Mouse (Mus musculus) heart, embryonic 12.5 days (tissue): ENCODE results near the gene Fndc3b. TPM values are rescaled to one million over a fixed set of nuclear protein-coding genes. Genes with fewer than 3 reads are reported as not detected.
A peak's percentile ranks its signal among the peaks of the same experiment; 100 is the strongest.

Source experiments
- ATAC-seq: fragments of 200-750 bp; cut with Nextera tagmentation; 2 replicates; pipeline ENCODE4 v1.8.0; 2017; ENCODE audit warnings: moderate TSS enrichment, moderate library complexity; ENCODE audit not compliant: insufficient number of reproducible peaks, low FRiP score
- H3K27ac ChIP-seq: fragments of 300-500 bp; sonication (generic); 2 replicates; pipeline ENCODE4 v1.5.1; 2016; ENCODE audit warnings: mild to moderate bottlenecking, moderate library complexity; ENCODE audit not compliant: poor library complexity, severe bottlenecking
- H3K27me3 ChIP-seq: fragments of 300-500 bp; sonication (generic); replicated peaks from 2 replicates; pipeline ENCODE4 v1.6.1; 2016; ENCODE audit warnings: mild to moderate bottlenecking, moderate library complexity
- H3K36me3 ChIP-seq: fragments of 300-500 bp; sonication (generic); 2 replicates; pipeline ENCODE4 v1.6.1; 2016; ENCODE audit warnings: mild to moderate bottlenecking, moderate library complexity
- H3K4me1 ChIP-seq: fragments of 300-500 bp; sonication (generic); replicated peaks from 2 replicates; pipeline ENCODE4 v1.6.1; 2016; ENCODE audit warnings: mild to moderate bottlenecking
- H3K4me2 ChIP-seq: fragments of 300-500 bp; sonication (generic); 2 replicates; pipeline ENCODE4 v1.6.1; 2016; ENCODE audit warnings: mild to moderate bottlenecking, moderate library complexity
- H3K4me3 ChIP-seq: fragments of 300-500 bp; sonication (generic); 2 replicates; pipeline ENCODE4 v1.5.1; 2016; ENCODE audit warnings: mild to moderate bottlenecking
- H3K9ac ChIP-seq: fragments of 300-500 bp; sonication (generic); 2 replicates; pipeline ENCODE4 v1.6.1; 2016; ENCODE audit warnings: mild to moderate bottlenecking, moderate library complexity
- H3K9me3 ChIP-seq: fragments of 300-500 bp; sonication (generic); replicated peaks from 2 replicates; pipeline ENCODE4 v1.6.1; 2016; ENCODE audit warnings: mild to moderate bottlenecking, moderate library complexity
- WGBS: fragments of 180-500 bp; shearing (Covaris S2); methylation state at CpG from one replicate; pipeline ENCODE4 v1.1.7; 2016; 5-methylcytosine and 5-hydroxymethylcytosine counted together
- polyA plus RNA-seq: library from polyadenylated mRNA; unstranded; fragments of >200 nt; fragmentation: Nextera tagmentation; extraction: Ambion mirVana; gene quantifications from 2 replicates; pipeline ENCODE4 v1.2.1, GENCODE M21; 2016

Gene Fndc3b
- polyA plus RNA-seq, 1 experiment from 2014 or later = 36.8 TPM

DNA sequence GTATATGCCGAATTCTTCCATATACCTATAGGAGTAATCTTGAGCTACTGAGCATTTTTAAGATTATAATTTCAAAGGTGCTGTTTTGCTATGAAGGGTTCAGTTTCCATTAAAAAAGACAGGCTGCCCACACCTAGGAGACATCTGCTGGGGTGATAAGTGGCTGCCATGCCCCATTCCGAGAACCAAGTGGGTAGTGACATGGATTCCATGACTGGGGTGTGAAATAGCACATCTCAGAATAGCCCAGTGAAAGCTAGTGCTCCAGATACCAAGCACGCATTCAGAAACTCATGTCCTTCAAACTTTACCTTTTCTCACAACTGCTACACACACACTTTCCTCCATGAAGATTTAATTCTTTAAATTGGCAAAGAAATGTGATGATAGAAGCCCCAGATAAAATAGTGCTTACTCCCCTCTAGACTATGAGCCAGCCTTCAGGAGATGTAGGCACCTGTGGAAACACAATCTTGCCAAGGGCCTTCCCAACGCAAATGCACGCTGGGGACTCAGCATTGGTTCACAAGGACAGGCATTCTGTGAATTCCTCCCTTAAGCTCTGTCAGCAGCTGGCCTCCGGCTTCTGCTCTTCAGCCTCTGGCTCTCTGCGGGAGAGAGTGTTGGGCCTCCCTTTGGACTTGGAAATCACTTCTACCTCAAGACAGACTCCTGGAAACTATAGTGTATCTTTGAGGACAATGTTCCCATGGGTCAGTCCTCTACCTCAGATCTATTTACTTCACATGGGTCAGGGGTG, 207.6 kb downstream of the Fndc3b start:
- no peaks in the 10 kb centered on the region for H3K27me3 ChIP-seq
- peaks cover 35% of the 10 kb centered on the region for H3K4me1 ChIP-seq
- H3K9me3 ChIP-seq = no peaks in the 10 kb centered on the region
- H3K9ac ChIP-seq = no peak overlapping the region
- peaks cover 64% of the 10 kb centered on the region for H3K36me3 ChIP-seq
- H3K27ac ChIP-seq = peak overlapping the region; percentile 83
- H3K4me2 ChIP-seq = no peak overlapping the region
- ATAC-seq = no peak
- WGBS = 46% methylated on average over 7 of the region's 7 CpGs
- H3K4me3 ChIP-seq = no peak overlapping the region

GRCm38 (mm10) chr3:27495296-27496073, 215.6 kb downstream of the Fndc3b start:
- H3K27me3 ChIP-seq = no peaks in the 10 kb centered on the region
- H3K27ac ChIP-seq = no peak overlapping the region
- WGBS = 84% methylated on average over 14 of the region's 14 CpGs
- peaks cover 19% of the 10 kb centered on the region for H3K4me1 ChIP-seq
- peaks cover 74% of the 10 kb centered on the region for H3K36me3 ChIP-seq
- no peak overlapping the region for H3K4me2 ChIP-seq
- no peaks in the 10 kb centered on the region for H3K9me3 ChIP-seq
- H3K4me3 ChIP-seq = no peak overlapping the region
- no peak for ATAC-seq
- H3K9ac ChIP-seq = no peak overlapping the region

DNA sequence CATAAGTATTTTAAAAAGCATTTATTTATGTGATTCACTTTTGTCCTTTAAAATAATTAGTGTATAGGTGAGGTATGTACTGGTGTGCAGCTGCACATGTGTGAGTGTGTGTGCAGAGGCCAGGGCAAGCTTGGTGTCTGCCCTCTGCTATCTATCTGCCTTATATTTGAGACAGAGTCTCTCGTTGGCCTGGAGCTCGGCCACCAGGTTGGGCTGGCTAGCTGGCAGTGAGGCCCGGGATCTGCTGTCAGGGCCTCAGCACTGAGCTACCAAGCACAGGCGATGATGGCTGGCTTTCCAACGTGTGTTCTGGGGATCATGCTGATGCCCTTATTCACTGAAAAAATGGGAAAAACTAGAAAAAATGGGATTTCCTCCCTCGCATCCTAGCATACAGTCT, 216.4 kb downstream of the Fndc3b start:
- Histone ChIP-seq H3K4me2 (no peak overlapping the region), H3K27ac (no peak overlapping the region), H3K4me1 (peaks cover 26% of the 10 kb centered on the region), H3K9me3 (no peaks in the 10 kb centered on the region), H3K4me3 (no peak overlapping the region), H3K36me3 (peaks cover 72% of the 10 kb centered on the region), H3K9ac (no peak overlapping the region), H3K27me3 (no peaks in the 10 kb centered on the region)
- no peak for ATAC-seq
- 65% methylated on average over 6 of the region's 6 CpGs for WGBS

DNA sequence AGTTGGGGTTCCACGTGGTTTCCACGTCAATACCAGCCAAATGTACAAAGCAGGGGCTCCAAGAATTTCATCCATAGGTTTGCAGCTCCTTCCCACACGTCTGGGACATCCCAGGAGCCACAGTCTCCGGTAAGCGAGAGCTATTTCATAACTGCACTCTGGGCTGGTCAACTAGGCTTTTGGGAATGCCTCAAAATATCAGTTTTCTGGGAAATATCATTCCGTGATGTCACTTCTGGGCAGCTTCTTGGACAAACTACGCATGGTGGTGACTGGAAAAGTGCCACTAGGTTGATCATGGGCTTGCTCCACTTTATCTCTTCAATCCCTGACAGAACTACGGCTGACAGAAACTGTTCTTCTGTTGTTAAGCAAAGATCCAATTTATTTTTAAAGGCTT, 217.0 kb downstream of the Fndc3b start:
- no peak overlapping the region for H3K4me3 ChIP-seq
- no peaks in the 10 kb centered on the region for H3K9me3 ChIP-seq
- WGBS = 88% methylated on average over 8 of the region's 8 CpGs
- no peak overlapping the region for H3K27ac ChIP-seq
- no peak for ATAC-seq
- peaks cover 74% of the 10 kb centered on the region for H3K36me3 ChIP-seq
- no peak overlapping the region for H3K4me2 ChIP-seq
- H3K9ac ChIP-seq = no peak overlapping the region
- peaks cover 33% of the 10 kb centered on the region for H3K4me1 ChIP-seq
- H3K27me3 ChIP-seq = no peaks in the 10 kb centered on the region

- Histone ChIP-seq H3K9me3 (no peaks in the 10 kb centered on the region), H3K27ac (peak overlapping the region; percentile 63), H3K36me3 (peaks cover 74% of the 10 kb centered on the region), H3K4me3 (no peak overlapping the region), H3K9ac (no peak overlapping the region), H3K4me2 (no peak overlapping the region), H3K27me3 (no peaks in the 10 kb centered on the region), H3K4me1 (peaks cover 50% of the 10 kb centered on the region)
- ATAC-seq = no peak
- WGBS = 66% methylated on average over 6 of the region's 6 CpGs
Observed at GRCm38 (mm10) chr3:27491821-27492220, 219.3 kb downstream of the Fndc3b start.

- no peaks in the 10 kb centered on the region for H3K27me3 ChIP-seq
- no peak overlapping the region for H3K9ac ChIP-seq
- no peaks in the 10 kb centered on the region for H3K9me3 ChIP-seq
- peak; percentile 41 for ATAC-seq
- peaks cover 74% of the 10 kb centered on the region for H3K36me3 ChIP-seq
- no peak overlapping the region; the same call in 1 of the 2 replicates for H3K4me2 ChIP-seq
- peaks cover 50% of the 10 kb centered on the region for H3K4me1 ChIP-seq
- H3K4me3 ChIP-seq = no peak overlapping the region
- 62% methylated on average over 8 of the region's 8 CpGs for WGBS
- peak overlapping the region; percentile 63 for H3K27ac ChIP-seq
Observed at GRCm38 (mm10) chr3:27491367-27491766, 219.7 kb downstream of the Fndc3b start.

DNA sequence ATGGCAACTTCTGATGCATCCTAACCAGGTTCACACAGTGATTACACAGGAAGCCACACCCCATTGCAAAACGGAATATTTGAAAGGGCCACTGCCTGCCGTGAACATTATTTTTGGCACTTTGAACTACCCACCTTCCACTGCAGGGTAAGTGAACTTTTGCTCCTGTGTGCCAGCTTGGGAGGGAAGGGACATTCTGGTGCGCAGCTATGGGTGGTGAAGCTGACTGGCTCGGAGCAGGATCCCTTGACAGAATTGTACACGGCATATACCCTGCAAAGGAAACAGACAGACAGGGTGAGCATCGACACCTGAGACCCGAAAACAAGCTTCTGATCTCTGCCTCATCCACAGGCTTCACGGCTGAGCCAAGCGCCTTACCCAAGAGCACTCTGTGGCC, 220.2 kb downstream of the Fndc3b start:
- Histone ChIP-seq H3K9ac (no peak overlapping the region), H3K36me3 (peaks cover 72% of the 10 kb centered on the region), H3K4me3 (no peak overlapping the region), H3K4me2 (no peak overlapping the region; the same call in 1 of the 2 replicates), H3K4me1 (peaks cover 50% of the 10 kb centered on the region), H3K9me3 (no peaks in the 10 kb centered on the region), H3K27me3 (no peaks in the 10 kb centered on the region), H3K27ac (peak overlapping the region; percentile 63)
- no peak for ATAC-seq
- 67% methylated on average over 9 of the region's 9 CpGs for WGBS

- no peak for ATAC-seq
- Histone ChIP-seq H3K36me3 (peaks cover 75% of the 10 kb centered on the region), H3K27ac (peak overlapping the region; percentile 56; the same call in 1 of the 2 replicates), H3K4me2 (no peak overlapping the region; the same call in 1 of the 2 replicates), H3K27me3 (no peaks in the 10 kb centered on the region), H3K4me3 (no peak overlapping the region), H3K9ac (peak overlapping the region; percentile 3; the same call in 1 of the 2 replicates), H3K4me1 (peaks cover 50% of the 10 kb centered on the region), H3K9me3 (no peaks in the 10 kb centered on the region)
- WGBS = 60% methylated on average over 6 of the region's 6 CpGs
Observed at GRCm38 (mm10) chr3:27489550-27489949, 221.6 kb downstream of the Fndc3b start.

DNA sequence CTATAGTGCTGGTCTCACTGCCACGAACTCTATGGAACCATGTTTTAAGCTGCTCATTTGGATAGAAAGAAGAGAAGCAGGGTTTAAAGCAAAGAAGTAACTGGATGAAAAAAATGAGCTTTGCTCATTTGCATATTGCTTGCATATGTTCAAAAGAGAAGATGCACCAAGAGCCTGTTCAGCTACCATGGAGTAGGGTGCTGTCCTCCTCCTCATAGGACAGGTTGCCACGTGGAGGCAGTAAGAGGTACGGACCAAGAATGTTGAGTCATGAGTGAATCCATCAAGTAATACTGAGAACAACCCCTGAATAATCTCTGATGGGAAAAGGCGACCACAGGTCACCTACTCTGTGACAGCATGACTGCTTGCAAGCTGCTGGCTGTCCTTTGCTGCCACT, 226.0 kb downstream of the Fndc3b start:
- H3K9ac ChIP-seq = no peak overlapping the region
- no peaks in the 10 kb centered on the region for H3K27me3 ChIP-seq
- H3K4me1 ChIP-seq = peaks cover 43% of the 10 kb centered on the region
- ATAC-seq = no peak
- 87% methylated on average over 4 of the region's 4 CpGs for WGBS
- no peak overlapping the region for H3K27ac ChIP-seq
- no peaks in the 10 kb centered on the region for H3K9me3 ChIP-seq
- H3K36me3 ChIP-seq = peaks cover 73% of the 10 kb centered on the region
- H3K4me3 ChIP-seq = no peak overlapping the region
- no peak overlapping the region for H3K4me2 ChIP-seq

- WGBS = 71% methylated on average over 3 of the region's 3 CpGs
- H3K27me3 ChIP-seq = no peaks in the 10 kb centered on the region
- peak; percentile 30; the same call in 1 of the 2 replicates for ATAC-seq
- no peak overlapping the region for H3K4me3 ChIP-seq
- no peak overlapping the region for H3K4me2 ChIP-seq
- no peaks in the 10 kb centered on the region for H3K9me3 ChIP-seq
- H3K27ac ChIP-seq = no peak overlapping the region
- peaks cover 43% of the 10 kb centered on the region for H3K4me1 ChIP-seq
- peaks cover 72% of the 10 kb centered on the region for H3K36me3 ChIP-seq
- no peak overlapping the region for H3K9ac ChIP-seq
Observed at GRCm38 (mm10) chr3:27484698-27485097, 226.4 kb downstream of the Fndc3b start.

GRCm38 (mm10) chr3:27483762-27484161, 227.3 kb downstream of the Fndc3b start:
- ATAC-seq = no peak
- H3K9me3 ChIP-seq = no peaks in the 10 kb centered on the region
- 73% methylated on average over 10 of the region's 10 CpGs for WGBS

More at GRCm38 (mm10) chr3:27483762-27484161, 227.3 kb downstream of the Fndc3b start:
- Histone ChIP-seq H3K27me3 (no peaks in the 10 kb centered on the region), H3K4me2 (no peak overlapping the region), H3K9ac (no peak overlapping the region), H3K36me3 (peaks cover 66% of the 10 kb centered on the region), H3K4me1 (peaks cover 43% of the 10 kb centered on the region), H3K4me3 (no peak overlapping the region), H3K27ac (peak overlapping the region; percentile 5; the same call in 1 of the 2 replicates)
